Mouse (Mus musculus): Measurements from ENCODE around the gene AL731706.1. TPM values are rescaled to one million over a fixed set of nuclear protein-coding genes. Genes with fewer than 3 reads are reported as not detected.

The AL731706.1 gene
- polyA plus RNA-seq, 1 experiment from 2014 or later: 32.6 TPM

Other genes starting within 250 kb of the AL731706.1 start
- 11.3 and 12.3 TPM in 2 replicates for gene Snap25, start 177.9 kb downstream of the AL731706.1 start, polyA plus RNA-seq (2015; fragmentation: Nextera tagmentation; extraction: Ambion mirVana)
- gene AL731706.2, start 5.7 kb downstream of the AL731706.1 start, polyA plus RNA-seq (2015; fragmentation: Nextera tagmentation; extraction: Ambion mirVana): 26.9 and 53.9 TPM in 2 replicates
- 5.6 and 5.7 TPM in 2 replicates for gene Slx4ip, start 171 bp downstream of the AL731706.1 start, polyA plus RNA-seq (2015; fragmentation: Nextera tagmentation; extraction: Ambion mirVana)
- 13.7 and 18.7 TPM in 2 replicates for gene Mkks, start within 50 bp of the AL731706.1 start, polyA plus RNA-seq (2015; fragmentation: Nextera tagmentation; extraction: Ambion mirVana)
- 10.9 and 12.0 TPM in 2 replicates for gene Jag1, start 225.3 kb upstream of the AL731706.1 start, polyA plus RNA-seq (2015; fragmentation: Nextera tagmentation; extraction: Ambion mirVana)